Mouse (Mus musculus) intestine, postnatal 0 days (tissue): Measurements from ENCODE around the gene Srms. TPM values are rescaled to one million over a fixed set of nuclear protein-coding genes. Genes with fewer than 3 reads are reported as not detected.

ENCODE experiments used
- ATAC-seq: fragments of 200-750 bp; cut with Nextera tagmentation; 2 replicates; pipeline ENCODE4 v1.8.0; 2017; ENCODE audit warnings: mild to moderate bottlenecking, moderate TSS enrichment, moderate library complexity
- H3K27ac ChIP-seq: fragments of 300-500 bp; sonication (generic); 2 replicates; pipeline ENCODE4 v1.5.1; 2014; ENCODE audit warnings: mild to moderate bottlenecking, low read depth, low read length, moderate library complexity
- H3K27me3 ChIP-seq: fragments of 300-500 bp; sonication (generic); replicated peaks from 2 replicates; pipeline ENCODE4 v1.6.1; 2014; ENCODE audit warnings: low read length, mixed read lengths; ENCODE audit not compliant: control insufficient read depth, insufficient read depth
- H3K36me3 ChIP-seq: fragments of 300-500 bp; sonication (generic); 2 replicates; pipeline ENCODE4 v1.6.1; 2014; ENCODE audit warnings: mild to moderate bottlenecking, moderate library complexity; ENCODE audit not compliant: control insufficient read depth, insufficient read depth
- H3K4me1 ChIP-seq: fragments of 300-500 bp; sonication (generic); replicated peaks from 2 replicates; pipeline ENCODE4 v1.6.1; 2014; ENCODE audit warnings: antibody characterized with exemption, low read length, mixed read lengths; ENCODE audit not compliant: control insufficient read depth, insufficient read depth
- H3K4me2 ChIP-seq: fragments of 300-500 bp; sonication (generic); replicated peaks from 2 replicates; pipeline ENCODE4 v1.6.1; 2014; ENCODE audit warnings: low read depth, mild to moderate bottlenecking, moderate library complexity
- H3K4me3 ChIP-seq: fragments of 300-500 bp; sonication (generic); 2 replicates; pipeline ENCODE4 v1.5.1; 2014; ENCODE audit warnings: low read depth, low read length
- H3K9ac ChIP-seq: fragments of 300-500 bp; sonication (generic); 2 replicates; pipeline ENCODE4 v1.6.1; 2014; ENCODE audit warnings: mild to moderate bottlenecking, low read depth, low read length
- H3K9me3 ChIP-seq: fragments of 300-500 bp; sonication (generic); 2 replicates; pipeline ENCODE4 v1.6.1; 2016; ENCODE audit warnings: mixed run types; ENCODE audit not compliant: control insufficient read depth
- CTCF ChIP-seq: sonication (generic); IDR thresholded peaks from 2 replicates; pipeline ENCODE4 v1.5.1; 2016; ENCODE audit warnings: low read depth, mild to moderate bottlenecking, control low read depth, antibody characterized with exemption, moderate library complexity
- WGBS: fragments of 180-500 bp; shearing (Covaris S2); extraction: QIAGEN DNeasy Blood & Tissue Kit; methylation state at CpG from one replicate; pipeline ENCODE4 v1.1.7; 2014; 5-methylcytosine and 5-hydroxymethylcytosine counted together
- polyA plus RNA-seq: library from polyadenylated mRNA; unstranded; fragments of >200 nt; fragmentation: Nextera tagmentation; extraction: Ambion mirVana; gene quantifications from 2 replicates; pipeline ENCODE4 v1.2.1, GENCODE M21; 2015

Srms gene
- polyA plus RNA-seq, 1 experiment from 2014 or later, result 0.17 TPM

- no peaks in the 10 kb centered on the region for H3K9me3 ChIP-seq
- 66% methylated on average over 3 of the region's 3 CpGs for WGBS
- ATAC-seq, result peak; percentile 58
These were observed 14.1 kb upstream of the Srms start for GRCm38 (mm10) chr2:181227122-181227521.

GRCm38 (mm10) chr2:181224994-181225393 is 12.0 kb upstream of the Srms start:
- Histone ChIP-seq H3K9ac (no peak overlapping the region), H3K36me3 (peaks cover 42% of the 10 kb centered on the region), H3K4me1 (no peaks in the 10 kb centered on the region), H3K4me2 (no peak overlapping the region), H3K27ac (peak overlapping the region; percentile 71), H3K27me3 (no peaks in the 10 kb centered on the region), H3K4me3 (no peak overlapping the region), H3K9me3 (no peaks in the 10 kb centered on the region)
- peak; percentile 53 for ATAC-seq
- no peak for TF ChIP-seq CTCF
- WGBS, result 43% methylated on average over 2 of the region's 2 CpGs

More at GRCm38 (mm10) chr2:181227122-181227521, 14.1 kb upstream of the Srms start:
- Histone ChIP-seq H3K4me2 (no peak overlapping the region), H3K4me3 (no peak overlapping the region), H3K4me1 (no peaks in the 10 kb centered on the region), H3K27ac (peak overlapping the region; percentile 62; the same call in 1 of the 2 replicates), H3K36me3 (peaks cover 63% of the 10 kb centered on the region), H3K27me3 (no peaks in the 10 kb centered on the region), H3K9ac (no peak overlapping the region)
- TF ChIP-seq CTCF, result no peak

- WGBS, result 44% methylated on average over 2 of the region's 2 CpGs
- ATAC-seq, result no peak
- 0 out of 2 replicates have a peak overlapping the region, but pooled peaks have one; percentile 1 for H3K9ac ChIP-seq
- peaks cover under 1% of the 10 kb centered on the region; the same call in 1 of the 2 replicates for H3K36me3 ChIP-seq
- no peaks in the 10 kb centered on the region for H3K27me3 ChIP-seq
- peak overlapping the region; percentile 24 for H3K4me3 ChIP-seq
- no peaks in the 10 kb centered on the region for H3K4me1 ChIP-seq
- TF ChIP-seq CTCF, result no peak
- H3K4me2 ChIP-seq, result peak overlapping the region; percentile 61
- no peaks in the 10 kb centered on the region for H3K9me3 ChIP-seq
- H3K27ac ChIP-seq, result no peak overlapping the region; the same call in 1 of the 2 replicates
These were observed 7.4 kb upstream of the Srms start for GRCm38 (mm10) chr2:181220361-181220760.

- H3K27ac ChIP-seq, result no peak within 1 kb of the TSS; the same call in 1 of the 2 replicates
These were observed 6.7 kb upstream of the Srms start, which contains the start of gene Fndc11 for GRCm38 (mm10) chr2:181219538-181220216. Fndc11 (plus strand) TSS chr2:181220013.

GRCm38 (mm10) chr2:181218881-181219485 is 6.0 kb upstream of the Srms start:
- no peak overlapping the region for H3K4me2 ChIP-seq
- no peaks in the 10 kb centered on the region for H3K27me3 ChIP-seq
- H3K4me3 ChIP-seq, result no peak overlapping the region
- H3K27ac ChIP-seq, result no peak overlapping the region
- no peak overlapping the region for H3K9ac ChIP-seq
- H3K36me3 ChIP-seq, result no peaks in the 10 kb centered on the region
- H3K9me3 ChIP-seq, result no peaks in the 10 kb centered on the region
- no peaks in the 10 kb centered on the region for H3K4me1 ChIP-seq
- WGBS, result 65% methylated on average over 5 of the region's 5 CpGs
- ATAC-seq, result no peak
- TF ChIP-seq CTCF, result no peak

More at GRCm38 (mm10) chr2:181219538-181220216, 6.7 kb upstream of the Srms start, which contains the start of gene Fndc11:
- ATAC-seq, result peak; percentile 86
- H3K9me3 ChIP-seq, result no peaks in the 10 kb centered on the region
- TF ChIP-seq CTCF, result peak; percentile 69
- WGBS, result 3% methylated on average over 25 of the region's 25 CpGs
- peak within 1 kb of the TSS; percentile 24 for H3K4me3 ChIP-seq
- H3K4me2 ChIP-seq, result peak within 1 kb of the TSS; percentile 61
- H3K9ac ChIP-seq, result 0 out of 2 replicates have a peak within 1 kb of the TSS, but pooled peaks have one; percentile 1
- no peaks in the 10 kb centered on the region for H3K36me3 ChIP-seq
- H3K4me1 ChIP-seq, result no peaks in the 10 kb centered on the region
- H3K27me3 ChIP-seq, result no peaks in the 10 kb centered on the region

GRCm38 (mm10) chr2:181216037-181216436 is 3.1 kb upstream of the Srms start:
- WGBS, result 86% methylated on average over 6 of the region's 6 CpGs
- TF ChIP-seq CTCF, result no peak
- Histone ChIP-seq H3K27ac (no peak overlapping the region), H3K4me3 (no peak overlapping the region), H3K4me2 (no peak overlapping the region), H3K27me3 (peaks cover 14% of the 10 kb centered on the region), H3K4me1 (no peaks in the 10 kb centered on the region), H3K9ac (no peak overlapping the region), H3K9me3 (no peaks in the 10 kb centered on the region), H3K36me3 (no peaks in the 10 kb centered on the region)
- no peak for ATAC-seq
